Mouse (Mus musculus) stomach, adult 2 months (tissue): ENCODE data around the gene Ptpra. TPM values are rescaled to one million over a fixed set of nuclear protein-coding genes. Genes with fewer than 3 reads are reported as not detected.

Experiments used
- polyA plus RNA-seq: library from polyadenylated mRNA; depleted of rRNA; stranded (reverse); fragments of >200 nt; gene quantifications from 2 replicates; pipeline ENCODE4 v1.2.3, GENCODE M21; 2012; rRNA removed

Gene Ptpra
- polyA plus RNA-seq, result 18.1 and 19.6 TPM in 2 replicates

DNA sequence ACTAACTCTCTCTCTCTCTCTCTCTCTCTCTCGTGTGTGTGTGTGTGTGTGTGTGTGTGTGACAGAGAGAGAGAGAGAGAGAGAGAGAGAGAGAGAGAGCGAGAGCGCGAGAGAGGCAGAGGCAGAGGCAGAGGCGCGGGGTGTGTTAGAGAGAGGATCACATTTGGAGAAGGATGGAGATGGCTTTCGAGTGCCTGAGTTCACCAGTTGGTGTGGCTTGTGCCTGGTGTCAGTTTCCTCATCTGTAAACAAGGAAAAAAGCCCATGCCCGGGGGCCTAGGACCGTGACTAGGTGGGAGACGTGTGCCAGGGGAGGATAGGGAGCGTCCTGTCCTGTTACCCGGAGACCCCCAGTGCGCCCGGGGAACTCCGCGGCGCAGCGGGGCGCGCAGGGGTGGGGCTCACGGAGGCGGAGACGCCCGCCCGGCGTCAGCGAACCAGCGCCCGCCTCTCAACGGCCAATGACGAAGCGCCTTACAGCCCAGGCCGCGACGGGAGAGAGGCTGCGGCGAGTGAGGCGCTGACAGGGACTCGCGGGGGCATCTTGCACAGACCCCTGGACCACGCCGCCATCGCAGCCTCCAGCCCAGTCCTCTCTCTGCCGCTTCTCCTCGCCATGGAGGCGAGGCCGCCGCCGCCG lies at the start of gene Ptpra:
Ptpra (plus strand) TSS at position 485 of the 640 bp plus-strand sequence.

DNA sequence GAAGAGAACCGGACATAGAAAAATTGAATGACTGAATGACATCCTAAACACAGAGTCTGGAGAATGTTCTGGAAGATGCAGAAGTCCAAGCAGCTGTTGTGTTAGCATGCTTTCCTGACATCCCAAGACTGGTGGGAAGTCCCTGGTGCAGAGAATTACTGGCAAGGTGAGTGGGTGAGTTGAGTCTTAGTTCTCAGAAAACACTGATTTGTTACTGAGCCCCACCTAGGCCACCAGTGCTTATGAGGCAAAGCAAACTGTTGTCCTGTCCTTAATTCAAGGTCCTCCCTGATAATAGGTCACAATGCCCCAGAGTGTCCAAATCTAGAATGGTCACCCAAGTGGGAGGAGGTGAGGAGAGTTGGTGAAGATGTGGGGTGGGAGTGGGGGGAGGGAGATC lies 45.1 kb upstream of the Ptpra start, which contains the start of the genes Gm28372 and 1700020A23Rik:
Gm28372 (plus strand) TSS at position 301 of the 400 bp plus-strand sequence.
1700020A23Rik (plus strand) TSS at position 321 of the 400 bp plus-strand sequence.

DNA sequence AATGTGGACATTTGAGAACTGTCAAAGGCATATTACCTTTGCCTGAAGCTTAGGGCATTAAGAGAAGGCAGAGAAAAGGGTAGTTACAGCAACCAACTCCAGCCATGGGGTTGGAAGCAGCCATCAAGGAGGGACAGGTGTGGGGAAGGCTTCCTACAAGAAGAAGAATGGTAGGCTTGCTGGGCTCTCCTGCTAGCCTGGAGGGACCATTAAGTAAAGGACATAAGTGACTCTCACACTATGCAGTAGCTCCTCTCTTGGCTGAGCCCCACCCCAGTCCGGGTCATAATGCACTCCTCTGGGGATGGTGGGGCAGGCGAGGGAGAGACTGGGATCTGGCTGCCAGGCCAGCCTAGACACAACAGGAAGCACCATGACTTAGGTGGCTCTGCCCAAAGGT lies 43.9 kb upstream of the Ptpra start, which contains the start of gene Tmem239:
Tmem239 (plus strand) TSS at position 301 of the 400 bp plus-strand sequence.

DNA sequence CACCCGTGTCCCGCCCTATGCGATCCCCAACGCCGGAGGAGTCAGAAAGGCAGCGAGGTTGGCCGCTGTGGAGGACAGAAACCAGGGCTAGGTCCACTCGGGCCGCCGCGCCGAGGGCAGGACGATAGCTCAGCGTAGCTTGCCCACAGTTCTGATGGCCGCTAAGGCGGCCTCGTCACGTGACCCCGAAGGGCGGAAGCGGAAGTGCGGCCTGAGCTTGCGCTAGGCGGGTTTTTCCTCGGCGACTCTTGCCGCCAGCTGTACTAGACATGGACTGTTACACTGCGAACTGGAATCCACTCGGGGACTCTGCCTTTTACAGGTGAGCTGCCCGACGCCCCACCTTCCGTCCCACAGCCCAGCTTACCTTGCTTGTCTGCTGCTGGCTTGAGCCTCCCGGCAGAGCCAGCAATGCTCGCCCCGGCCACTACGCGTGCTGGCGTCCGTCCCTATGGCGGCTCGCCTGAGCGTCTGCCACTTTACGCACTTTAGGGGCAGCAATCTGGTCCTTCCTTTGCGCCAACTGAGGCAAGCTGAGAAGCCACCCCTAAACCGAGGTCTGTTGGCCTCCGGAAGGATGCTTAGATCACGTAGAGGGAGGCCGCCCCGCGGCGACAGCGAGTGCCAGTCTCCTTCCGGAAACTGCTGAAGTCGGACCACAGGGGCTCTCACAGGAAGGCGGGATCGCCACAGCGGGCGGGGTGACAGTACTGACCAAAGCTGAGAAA lies 25.8 kb upstream of the Ptpra start, which contains the start of the genes Vps16 and Pced1a:
Vps16 (plus strand) TSS at position 214 of the 728 bp plus-strand sequence.
Pced1a (minus strand) TSS at position 576 of the 728 bp plus-strand sequence.

DNA sequence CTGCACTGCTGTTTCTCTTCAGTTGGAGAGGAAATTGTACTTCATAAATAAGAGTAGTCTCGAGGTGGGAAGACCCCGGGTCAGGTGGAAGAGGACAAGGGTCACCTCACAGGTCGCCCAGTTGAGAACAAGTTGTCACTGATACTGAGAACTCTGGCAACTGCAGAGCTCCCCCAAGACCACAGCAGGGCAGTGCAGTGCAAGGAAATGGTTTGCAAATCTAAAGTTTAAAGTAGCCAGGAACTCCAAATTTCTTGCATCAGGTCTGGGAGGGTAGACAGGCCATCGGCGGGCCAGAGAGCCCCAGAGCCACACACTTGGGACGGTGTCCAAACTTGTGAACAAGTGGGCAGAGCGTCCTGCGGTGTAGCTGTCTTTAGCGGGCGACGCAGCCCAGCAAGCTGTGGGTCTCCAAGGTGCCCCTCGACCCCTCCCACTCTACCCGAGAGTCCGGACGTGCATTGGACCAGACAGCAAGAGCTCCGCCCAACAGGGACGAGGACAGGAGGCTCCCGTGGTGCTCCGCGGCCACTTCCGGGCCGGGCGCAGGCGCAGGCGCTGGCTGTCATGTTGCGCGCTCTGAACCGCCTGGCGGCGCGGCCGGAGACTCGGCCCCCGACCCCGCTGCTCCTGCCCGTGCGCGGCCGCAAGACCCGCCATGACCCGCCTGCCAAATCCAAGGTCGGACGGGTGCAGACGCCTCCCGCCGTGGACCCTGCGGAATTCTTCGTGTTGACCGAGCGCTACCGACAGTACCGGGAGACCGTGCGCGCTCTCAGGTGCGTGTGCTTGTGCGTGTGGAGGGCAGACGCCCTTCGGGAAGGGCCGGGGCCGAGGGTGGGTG lies 113.4 kb downstream of the Ptpra start, which contains the start of gene Mrps26:
Mrps26 (plus strand) TSS at position 531 of the 844 bp plus-strand sequence.

DNA sequence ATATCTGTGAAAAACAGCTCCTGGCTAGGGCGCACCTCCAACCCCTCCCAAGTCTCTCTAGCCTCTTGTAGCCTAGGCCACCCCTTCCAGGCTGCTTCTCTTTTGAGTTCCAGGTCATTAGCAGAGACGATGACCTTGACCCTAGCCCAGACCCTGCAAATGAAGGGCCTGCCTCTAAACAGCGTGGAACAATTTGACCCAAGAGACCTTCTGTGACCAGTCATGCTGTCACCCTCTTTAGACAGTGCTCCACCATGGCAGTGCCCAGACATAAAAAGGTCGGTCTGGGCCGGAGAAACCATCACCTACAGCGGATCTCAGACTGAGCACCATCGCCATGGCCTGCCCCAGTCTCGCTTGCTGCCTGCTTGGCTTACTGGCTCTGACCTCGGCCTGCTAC lies 125.8 kb downstream of the Ptpra start, which contains the start of gene Oxt:
Oxt (plus strand) TSS at position 301 of the 400 bp plus-strand sequence.

DNA sequence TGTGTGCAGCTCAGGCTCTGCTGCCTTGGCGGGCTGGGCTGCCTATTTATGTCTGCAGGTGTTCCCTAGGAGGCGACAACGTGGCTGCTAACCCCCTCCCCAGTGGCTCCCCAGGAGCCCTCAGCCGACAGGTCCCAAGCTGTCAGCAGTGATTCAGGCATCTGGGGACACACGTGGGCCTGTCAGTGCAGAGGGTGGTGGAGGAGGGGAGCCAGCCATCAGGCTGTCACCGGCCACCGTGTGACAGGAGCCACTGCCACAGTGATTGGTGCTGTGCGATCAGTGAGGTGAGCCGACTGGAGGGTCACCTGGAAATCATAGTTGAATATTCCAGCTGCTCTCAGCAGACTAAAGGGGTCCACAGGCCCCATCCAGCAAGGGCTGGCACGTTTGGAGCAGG lies 132.5 kb downstream of the Ptpra start, which contains the start of gene Avp:
Avp (minus strand) TSS at position 3 of the 400 bp plus-strand sequence.

Other genes with a start within 250 kb of the Ptpra start
- 14.7 and 23.9 TPM in 2 replicates for gene Nop56, start 175.8 kb upstream of the Ptpra start, polyA plus RNA-seq
- gene Idh3b, start 165.7 kb upstream of the Ptpra start, polyA plus RNA-seq, result 100 and 129 TPM in 2 replicates
- 2.0 and 2.2 TPM in 2 replicates for gene Ebf4, start 155.1 kb upstream of the Ptpra start, polyA plus RNA-seq
- 2.8 and 2.9 TPM in 2 replicates for gene Cpxm1, start 52.7 kb upstream of the Ptpra start, polyA plus RNA-seq
- gene Gm28372, start 45.0 kb upstream of the Ptpra start, polyA plus RNA-seq, result not detected in 2 replicates
- gene 1700020A23Rik, start 45.0 kb upstream of the Ptpra start, polyA plus RNA-seq, result not detected in 2 replicates
- not detected in 2 replicates for gene Tmem239, start 43.8 kb upstream of the Ptpra start, polyA plus RNA-seq
- 16.4 and 21.5 TPM in 2 replicates for gene Vps16, start 25.9 kb upstream of the Ptpra start, polyA plus RNA-seq
- 9.5 and 9.6 TPM in 2 replicates for gene Pced1a, start 25.6 kb upstream of the Ptpra start, polyA plus RNA-seq
- gene Mrps26, start 113.5 kb downstream of the Ptpra start, polyA plus RNA-seq, result 41.4 and 106 TPM in 2 replicates
- 0.40 TPM in 1 of 2 replicates, not detected in the other for gene Oxt, start 125.9 kb downstream of the Ptpra start, polyA plus RNA-seq
- 0.20 and 0.54 TPM in 2 replicates for gene Avp, start 132.3 kb downstream of the Ptpra start, polyA plus RNA-seq
- gene Fastkd5, start 179.7 kb downstream of the Ptpra start, polyA plus RNA-seq, result 0.11 and 0.21 TPM in 2 replicates
- 2.5 TPM in 2 replicates for gene Ubox5, start 179.8 kb downstream of the Ptpra start, polyA plus RNA-seq
- gene Lzts3, start 192.5 kb downstream of the Ptpra start, polyA plus RNA-seq, result 10.8 and 10.9 TPM in 2 replicates
- 52.1 and 70.8 TPM in 2 replicates for gene Ddrgk1, start 214.4 kb downstream of the Ptpra start, polyA plus RNA-seq
- 15.1 and 16.4 TPM in 2 replicates for gene Itpa, start 217.3 kb downstream of the Ptpra start, polyA plus RNA-seq
- 0.46 and 0.56 TPM in 2 replicates for gene Slc4a11, start 247.2 kb downstream of the Ptpra start, polyA plus RNA-seq